In genomic region chr11:111766371-111767011, GRCm38 (mm10) we compare ENCODE assay signal across 9 mouse cellular contexts.
DNase-seq lines count a peak whose midpoint lies in the region; ATAC-seq and TF ChIP-seq lines count a peak whose summit lies in the region.
"Had no signal": no experiment of that assay in that cellular context is flagged by ENCODE, and none has a peak within 500 bp of the region (broad histone marks: within the 10 kb centered on the region; RNA-seq: fewer than 3 reads in every experiment).

No protein-coding gene starts in this region.

- H3K4me3 ChIP-seq in G1E (ENCODE audit: low read depth, low read length) = no peak overlapping the region
- no peak overlapping the region for H3K4me3 ChIP-seq in forebrain, postnatal 0 days (ENCODE audit: low read depth, low read length)
- no peak overlapping the region for H3K4me3 ChIP-seq in hindbrain, embryonic 14.5 days (replicated peaks; ENCODE audit: low read length)
- H3K4me3 ChIP-seq: lung, embryonic 15.5 days had no signal

- peak; percentile 16 for DNase-seq in embryo, embryonic 10 days (ENCODE audit: low spot score)
- no peak for DNase-seq in embryo, embryonic 11 days
- DNase-seq in G1E (ENCODE audit: low spot score) = no peak
- DNase-seq in forebrain, postnatal 0 days = peak; percentile 44
- DNase-seq in hindbrain, embryonic 14.5 days (ENCODE audit: low spot score) = peak; percentile 41
- DNase-seq in ovary, postnatal 14 days (ENCODE audit: low spot score) = no peak
- no peak for DNase-seq in c-Kit-positive CD71-positive TER-119-positive erythroid progenitor cells, embryonic 14.5 days (ENCODE audit: low spot score)
- DNase-seq in spleen, postnatal 4 days (ENCODE audit: low spot score in 2 of 2) = no peak

- H3K36me3 ChIP-seq in G1E (replicated peaks) = no peaks in the 10 kb centered on the region
- H3K36me3 ChIP-seq in forebrain, postnatal 0 days (ENCODE audit: insufficient read depth) = no peaks in the 10 kb centered on the region
- H3K36me3 ChIP-seq in hindbrain, embryonic 14.5 days (replicated peaks; ENCODE audit: control insufficient read depth, insufficient read depth) = no peaks in the 10 kb centered on the region
- H3K36me3 ChIP-seq: lung, embryonic 15.5 days had no signal

- ATAC-seq in G1E (ENCODE audit: extremely low read depth, insufficient number of reproducible peaks, low FRiP score, poor library complexity, severe bottlenecking) = peak; percentile 80
- ATAC-seq in forebrain, postnatal 0 days = peak; percentile 51; the same call in 1 of the 2 replicates
- 0 out of 2 replicates have a peak, but pooled peaks have one; percentile 37 for ATAC-seq in hindbrain, embryonic 14.5 days (ENCODE audit: low FRiP score)

- no peak for TF ChIP-seq CTCF in G1E (IDR thresholded peaks at IDR 0.05; ENCODE audit: low read depth, low read length)
- TF ChIP-seq CTCF in forebrain, postnatal 0 days (IDR thresholded peaks at IDR 0.05; ENCODE audit: low read depth) = no peak

- H3K4me2 ChIP-seq in forebrain, postnatal 0 days (ENCODE audit: low read depth) = no peak overlapping the region
- H3K4me2 ChIP-seq in hindbrain, embryonic 14.5 days (replicated peaks) = no peak overlapping the region
- H3K4me2 ChIP-seq: lung, embryonic 15.5 days had no signal

- H3K27me3 ChIP-seq in G1E (ENCODE audit: insufficient read depth, low read length) = no peaks in the 10 kb centered on the region
- no peaks in the 10 kb centered on the region for H3K27me3 ChIP-seq in forebrain, postnatal 0 days (ENCODE audit: insufficient read depth, low read length)
- no peaks in the 10 kb centered on the region for H3K27me3 ChIP-seq in hindbrain, embryonic 14.5 days (ENCODE audit: control insufficient read depth, insufficient read depth, low read length)
- H3K27me3 ChIP-seq: lung, embryonic 15.5 days had no signal

- peaks cover 10% of the 10 kb centered on the region for H3K4me1 ChIP-seq in G1E (ENCODE audit: insufficient read depth, low read depth, low read length)
- H3K4me1 ChIP-seq in forebrain, postnatal 0 days (ENCODE audit: insufficient read depth) = no peaks in the 10 kb centered on the region
- no peaks in the 10 kb centered on the region for H3K4me1 ChIP-seq in hindbrain, embryonic 14.5 days (replicated peaks; ENCODE audit: control insufficient read depth, insufficient read depth, low read length)
- H3K4me1 ChIP-seq: lung, embryonic 15.5 days had no signal

- WGBS in forebrain, postnatal 0 days = 12% methylated on average over 6 of the region's 6 CpGs
- WGBS in hindbrain, embryonic 14.5 days = 15% methylated on average over 6 of the region's 6 CpGs

- peak overlapping the region; percentile 2; the same call in 1 of the 2 replicates for H3K27ac ChIP-seq in forebrain, postnatal 0 days (ENCODE audit: low read depth, low read length)
- H3K27ac ChIP-seq in hindbrain, embryonic 14.5 days = no peak overlapping the region
- H3K27ac ChIP-seq: lung, embryonic 15.5 days had no signal

- H3K9ac ChIP-seq in forebrain, postnatal 0 days = no peak overlapping the region
- H3K9ac ChIP-seq in hindbrain, embryonic 14.5 days = no peak overlapping the region
- H3K9ac ChIP-seq: lung, embryonic 15.5 days had no signal

- H3K9me3 ChIP-seq in G1E (replicated peaks) = no peaks in the 10 kb centered on the region
- H3K9me3 ChIP-seq in forebrain, postnatal 0 days (ENCODE audit: low read length) = no peaks in the 10 kb centered on the region
- no peaks in the 10 kb centered on the region for H3K9me3 ChIP-seq in hindbrain, embryonic 14.5 days (ENCODE audit: control insufficient read depth, low read length)
- H3K9me3 ChIP-seq: lung, embryonic 15.5 days had no signal

Comparison
In these comparisons a context has a peak if more than half of its experiments do, and no peak if none do; other contexts are left out.
1. DNase-seq: peak in embryo, embryonic 10 days (single experiment), forebrain, postnatal 0 days (single experiment) and hindbrain, embryonic 14.5 days (single experiment); none in embryo, embryonic 11 days (single experiment), G1E (single experiment), ovary, postnatal 14 days (single experiment), c-Kit-positive CD71-positive TER-119-positive erythroid progenitor cells, embryonic 14.5 days (single experiment) and spleen, postnatal 4 days (0 of 2).
2. Peak in every context shown above with its lines, with median percentiles within 50 percentile points of each other: ATAC-seq.